10 mouse cellular contexts compared by ENCODE assay signal in the genomic region with DNA sequence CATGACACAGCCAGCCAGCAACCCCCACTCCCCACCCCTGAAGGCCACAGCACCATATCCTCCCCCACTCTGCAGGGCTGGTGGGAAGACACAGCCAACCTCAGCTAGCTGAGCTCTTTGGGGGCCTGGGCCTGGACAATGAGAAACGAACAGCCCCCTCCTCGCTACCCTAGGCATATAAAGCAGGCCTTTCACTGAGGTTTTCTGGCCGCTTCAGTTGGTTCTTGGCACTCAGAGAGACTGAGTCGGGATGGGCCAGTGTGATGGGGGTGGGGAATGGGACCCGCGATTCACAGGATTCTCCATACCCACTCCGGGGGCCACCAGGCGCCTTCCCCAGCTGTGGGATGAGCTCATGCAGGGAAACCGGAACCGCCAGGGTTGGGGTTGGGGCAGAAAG. TPM values are rescaled to one million over a fixed set of nuclear protein-coding genes. Genes with fewer than 3 reads are reported as not detected.
A peak's percentile ranks its signal among the peaks of the same experiment; 100 is the strongest.
DNase-seq lines count a peak whose midpoint lies in the region; ATAC-seq and TF ChIP-seq lines count a peak whose summit lies in the region.
"Had no signal": no experiment of that assay in that cellular context is flagged by ENCODE, and none has a peak within 500 bp of the region (broad histone marks: within the 10 kb centered on the region; RNA-seq: fewer than 3 reads in every experiment).

No protein-coding gene starts in this region.

- peak overlapping the region; percentile 81 for H3K4me2 ChIP-seq in hindbrain, embryonic 12.5 days (replicated peaks)
- H3K4me2 ChIP-seq in midbrain, embryonic 12.5 days (replicated peaks), result peak overlapping the region; percentile 79
- no peak overlapping the region for H3K4me2 ChIP-seq in kidney, embryonic 15.5 days

- H3K4me3 ChIP-seq in layer of hippocampus, adult 2 months, result peak overlapping the region; percentile 80
- peak overlapping the region; percentile 66; the same call in 1 of the 2 replicates for H3K4me3 ChIP-seq in hindbrain, embryonic 12.5 days
- H3K4me3 ChIP-seq in midbrain, embryonic 12.5 days, result no peak overlapping the region
- no peak overlapping the region for H3K4me3 ChIP-seq in kidney, embryonic 15.5 days (replicated peaks)

- peak overlapping the region; percentile 94 for H3K27ac ChIP-seq in layer of hippocampus, adult 2 months
- H3K27ac ChIP-seq in hindbrain, embryonic 12.5 days, result no peak overlapping the region; the same call in 1 of the 2 replicates
- no peak overlapping the region for H3K27ac ChIP-seq in midbrain, embryonic 12.5 days (replicated peaks)
- H3K27ac ChIP-seq in kidney, embryonic 15.5 days, result no peak overlapping the region

- H3K9ac ChIP-seq in hindbrain, embryonic 12.5 days, result no peak overlapping the region
- H3K9ac ChIP-seq in midbrain, embryonic 12.5 days (replicated peaks), result no peak overlapping the region
- H3K9ac ChIP-seq in kidney, embryonic 15.5 days, result no peak overlapping the region

- peaks cover 37% of the 10 kb centered on the region for H3K4me1 ChIP-seq in hindbrain, embryonic 12.5 days
- H3K4me1 ChIP-seq in midbrain, embryonic 12.5 days, result peaks cover 46% of the 10 kb centered on the region
- peaks cover 22% of the 10 kb centered on the region for H3K4me1 ChIP-seq in kidney, embryonic 15.5 days

- peak; percentile 50 to 58 for DNase-seq in layer of hippocampus, adult 2 months (ENCODE audit: low spot score in 2 of 2)
- DNase-seq in layer of hippocampus, adult 9-10 months (ENCODE audit: low spot score), result no peak
- DNase-seq in right cerebral cortex, postnatal 4 days, result peak; percentile 61
- no peak for DNase-seq in thymus, postnatal 0 days (ENCODE audit: low spot score)
- no peak for DNase-seq in heart, adult 18-20 months

- 8% methylated on average over 10 of the region's 10 CpGs for WGBS in hindbrain, embryonic 12.5 days
- WGBS in midbrain, embryonic 12.5 days, result 9% methylated on average over 10 of the region's 10 CpGs
- WGBS in kidney, embryonic 15.5 days, result 14% methylated on average over 10 of the region's 10 CpGs

- peaks cover 77% of the 10 kb centered on the region for H3K27me3 ChIP-seq in hindbrain, embryonic 12.5 days
- peaks cover 81% of the 10 kb centered on the region for H3K27me3 ChIP-seq in midbrain, embryonic 12.5 days
- H3K27me3 ChIP-seq in kidney, embryonic 15.5 days, result peaks cover 69% of the 10 kb centered on the region

- ATAC-seq in hindbrain, embryonic 12.5 days (ENCODE audit: low FRiP score), result peak; percentile 33
- ATAC-seq in midbrain, embryonic 12.5 days (ENCODE audit: low FRiP score, low read depth), result no peak
- ATAC-seq in kidney, embryonic 15.5 days (replicated peaks; ENCODE audit: low FRiP score), result no peak

- no peaks in the 10 kb centered on the region for H3K9me3 ChIP-seq in hindbrain, embryonic 12.5 days (replicated peaks)
- H3K9me3 ChIP-seq in midbrain, embryonic 12.5 days, result no peaks in the 10 kb centered on the region
- no peaks in the 10 kb centered on the region for H3K9me3 ChIP-seq in kidney, embryonic 15.5 days (replicated peaks)

- no peaks in the 10 kb centered on the region for H3K36me3 ChIP-seq in hindbrain, embryonic 12.5 days
- H3K36me3 ChIP-seq in midbrain, embryonic 12.5 days, result no peaks in the 10 kb centered on the region
- no peaks in the 10 kb centered on the region for H3K36me3 ChIP-seq in kidney, embryonic 15.5 days

- TF ChIP-seq CTCF in layer of hippocampus, adult 2 months (conservative IDR thresholded peaks at IDR 0.05), result no peak

RNA-seq across cellular contexts. Expression of gene Csmd2, which starts 1.8 kb away (rescaled TPM):
- total RNA-seq in layer of hippocampus, adult 2 months (2021), result 10 to 100 TPM; 43.1 to 48.9 TPM
- 4.9 and 5.4 TPM in 2 replicates for polyA plus RNA-seq in hindbrain, embryonic 12.5 days (2016; fragmentation: Nextera tagmentation; extraction: Ambion mirVana)
- polyA plus RNA-seq in midbrain, embryonic 12.5 days (2016; fragmentation: Nextera tagmentation; extraction: Ambion mirVana), result 5.2 and 5.6 TPM in 2 replicates
- 0.18 and 0.23 TPM in 2 replicates for polyA plus RNA-seq in kidney, embryonic 15.5 days (2015; fragmentation: Nextera tagmentation; extraction: Ambion mirVana)
- 0.10 TPM in 2 replicates for polyA plus RNA-seq in thymus, postnatal 0 days (2015; fragmentation: Nextera tagmentation; extraction: Ambion mirVana)
- total RNA-seq in heart, adult 18-20 months (2021), result not detected
- total RNA-seq: liver, adult 2 months had no signal
- polyA plus RNA-seq: liver, adult 2 months had no signal

RNA-seq across cellular contexts. Expression of gene CK137956, which starts 15.1 kb away (rescaled TPM):
- total RNA-seq in layer of hippocampus, adult 2 months (2021), result under 1 TPM; 0.67 to 0.74 TPM
- polyA plus RNA-seq in hindbrain, embryonic 12.5 days (2016; fragmentation: Nextera tagmentation; extraction: Ambion mirVana), result 0.53 and 0.55 TPM in 2 replicates
- 0.41 and 0.67 TPM in 2 replicates for polyA plus RNA-seq in midbrain, embryonic 12.5 days (2016; fragmentation: Nextera tagmentation; extraction: Ambion mirVana)
- polyA plus RNA-seq in kidney, embryonic 15.5 days (2015; fragmentation: Nextera tagmentation; extraction: Ambion mirVana), result not detected in 2 replicates
- not detected in 2 replicates for polyA plus RNA-seq in thymus, postnatal 0 days (2015; fragmentation: Nextera tagmentation; extraction: Ambion mirVana)
- not detected for total RNA-seq in heart, adult 18-20 months (2021)
- total RNA-seq: liver, adult 2 months had no signal
- polyA plus RNA-seq: intestine, embryonic 14.5 days; liver, adult 2 months had no signal

Comparison
In these comparisons a context has a peak if more than half of its experiments do, and no peak if none do; other contexts are left out.
1. DNase-seq: peak in layer of hippocampus, adult 2 months (2 of 2) and right cerebral cortex, postnatal 4 days (single experiment); none in layer of hippocampus, adult 9-10 months (single experiment), thymus, postnatal 0 days (single experiment) and heart, adult 18-20 months (0 of 2).
2. H3K4me3 ChIP-seq: peak in layer of hippocampus, adult 2 months (single experiment) and hindbrain, embryonic 12.5 days (single experiment); none in midbrain, embryonic 12.5 days (single experiment) and kidney, embryonic 15.5 days (single experiment).